Mouse (Mus musculus) ES-E14 (cell line): ENCODE results near the gene Irf2bp2. TPM values are rescaled to one million over a fixed set of nuclear protein-coding genes. Genes with fewer than 3 reads are reported as not detected.

Experiments used
- DNase-seq: peaks from one replicate; pipeline ENCODE4 v3.0.0-alpha.2; 2013; ENCODE audit warnings: low read depth, low spot score
- H3K27ac ChIP-seq: 2 replicates; pipeline ENCODE4 v1.5.1; 2012; ENCODE audit warnings: low read depth, mild to moderate bottlenecking, low read length, moderate library complexity, mixed read lengths; ENCODE audit not compliant: poor library complexity, insufficient read depth, severe bottlenecking
- H3K36me3 ChIP-seq: 2 replicates; pipeline ENCODE4 v1.6.1; 2012; ENCODE audit warnings: mild to moderate bottlenecking, low read length, moderate library complexity, mixed read lengths; ENCODE audit not compliant: control insufficient read depth, poor library complexity, insufficient read depth, severe bottlenecking
- H3K4me1 ChIP-seq, 2 experiments: fragments of 150-350 bp in 1 of 2; sonication (generic) in 1 of 2; 2 replicates each; pipeline ENCODE4 v1.6.1; 2012; ENCODE audit warnings: low read length in 2 of 2, mild to moderate bottlenecking in 1 of 2, mixed read lengths in 1 of 2; ENCODE audit not compliant: control insufficient read depth in 2 of 2, insufficient read depth in 2 of 2, poor library complexity in 1 of 2
- H3K4me3 ChIP-seq, 2 experiments: fragments of 150-350 bp in 1 of 2; sonication (generic) in 1 of 2; 2 replicates each; pipeline ENCODE4 v1.5.1; 2012; ENCODE audit warnings: low read length in 2 of 2, low read depth in 1 of 2, mild to moderate bottlenecking in 1 of 2, mixed read lengths in 1 of 2; ENCODE audit not compliant: insufficient read depth in 1 of 2, poor library complexity in 1 of 2, severe bottlenecking in 1 of 2
- H3K9ac ChIP-seq: 2 replicates; pipeline ENCODE4 v1.6.1; 2012; ENCODE audit warnings: low read depth, mild to moderate bottlenecking, low read length, mixed read lengths; ENCODE audit not compliant: poor library complexity, insufficient read depth, severe bottlenecking
- H3K9me3 ChIP-seq: fragments of 150-350 bp; sonication (generic); 2 replicates; pipeline ENCODE4 v1.6.1; 2012; ENCODE audit warnings: low read depth, mild to moderate bottlenecking, low read length; ENCODE audit not compliant: control insufficient read depth, insufficient read depth
- CHD2 ChIP-seq: IDR thresholded peaks from 2 replicates; pipeline ENCODE4 v1.6.1; 2014; ENCODE audit warnings: mild to moderate bottlenecking, low read depth, low read length, inconsistent platforms
- HCFC1 ChIP-seq: IDR thresholded peaks from 2 replicates; pipeline ENCODE4 v1.6.1; 2012; ENCODE audit warnings: low read length, inconsistent platforms, borderline replicate concordance; ENCODE audit not compliant: insufficient read depth
- MAFK ChIP-seq: IDR thresholded peaks from 2 replicates; pipeline ENCODE4 v1.6.1; 2014; ENCODE audit warnings: mild to moderate bottlenecking, low read depth, low read length, inconsistent platforms; ENCODE audit not compliant: insufficient read depth
- ZC3H11A ChIP-seq: IDR thresholded peaks from 2 replicates; pipeline ENCODE4 v1.6.1; 2012; ENCODE audit warnings: low read depth, mild to moderate bottlenecking, inconsistent platforms, low read length, borderline replicate concordance
- ZNF384 ChIP-seq: IDR thresholded peaks from 2 replicates; pipeline ENCODE4 v1.6.1; 2012; ENCODE audit warnings: low read depth, low read length, inconsistent platforms
- in situ Hi-C, 2 experiments: fragments of 600-800 bp; cut with MboI; formaldehyde crosslinking; loops; one replicate each; pipeline ENCODE4 v1.15.1; 2025; ENCODE audit warnings: low sequenced_read_pairs in 2 of 2, inconsistent platforms in 1 of 2; ENCODE audit not compliant: unreplicated experiment in 2 of 2
- total RNA-seq: library from RNA; depleted of rRNA; stranded (reverse); fragments of 300-350 nt; gene quantifications from 2 replicates; pipeline ENCODE4 v1.2.3, GENCODE M21; 2012

Gene Irf2bp2
- total RNA-seq, 1 experiment = 25.7 TPM

DNA sequence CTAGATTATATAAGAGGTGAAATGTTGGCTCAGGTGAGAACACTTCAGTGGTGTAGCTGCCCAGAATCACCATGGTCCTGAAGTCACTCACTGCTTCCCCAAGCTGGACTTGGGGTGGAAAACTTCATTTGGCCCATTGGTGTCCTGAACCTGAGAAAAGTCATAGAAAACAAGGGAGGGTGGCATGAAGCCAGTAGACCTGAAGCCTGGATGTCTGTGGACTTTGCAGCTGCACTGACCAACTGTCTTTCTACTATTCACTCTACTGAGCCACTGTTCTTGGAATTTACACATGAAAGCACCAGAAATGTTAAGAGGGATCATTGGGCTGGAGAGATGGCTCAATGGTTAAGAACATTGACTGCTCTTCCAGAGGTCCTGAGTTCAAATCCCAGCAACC is 17.7 kb downstream of the Irf2bp2 start:
- in situ Hi-C loops = no loop called here
- TF ChIP-seq CHD2 (no peak), HCFC1 (no peak)
- Histone ChIP-seq H3K9me3 (no peaks in the 10 kb centered on the region), H3K9ac (no peak overlapping the region), H3K4me1 (no peaks in the 10 kb centered on the region), H3K4me3 (no peak overlapping the region), H3K36me3 (no peaks in the 10 kb centered on the region), H3K27ac (no peak overlapping the region)
- no peak for DNase-seq

GRCm38 (mm10) chr8:126574882-126575637 is 18.7 kb downstream of the Irf2bp2 start:
- no peak overlapping the region for H3K4me3 ChIP-seq
- no peaks in the 10 kb centered on the region for H3K4me1 ChIP-seq
- H3K36me3 ChIP-seq = no peaks in the 10 kb centered on the region
- in situ Hi-C loops = no loop called here
- no peak for TF ChIP-seq ZC3H11A
- no peak for TF ChIP-seq CHD2
- TF ChIP-seq ZNF384 = no peak
- TF ChIP-seq MAFK = no peak
- no peak for DNase-seq
- no peaks in the 10 kb centered on the region for H3K9me3 ChIP-seq
- H3K9ac ChIP-seq = no peak overlapping the region
- H3K27ac ChIP-seq = no peak overlapping the region

DNA sequence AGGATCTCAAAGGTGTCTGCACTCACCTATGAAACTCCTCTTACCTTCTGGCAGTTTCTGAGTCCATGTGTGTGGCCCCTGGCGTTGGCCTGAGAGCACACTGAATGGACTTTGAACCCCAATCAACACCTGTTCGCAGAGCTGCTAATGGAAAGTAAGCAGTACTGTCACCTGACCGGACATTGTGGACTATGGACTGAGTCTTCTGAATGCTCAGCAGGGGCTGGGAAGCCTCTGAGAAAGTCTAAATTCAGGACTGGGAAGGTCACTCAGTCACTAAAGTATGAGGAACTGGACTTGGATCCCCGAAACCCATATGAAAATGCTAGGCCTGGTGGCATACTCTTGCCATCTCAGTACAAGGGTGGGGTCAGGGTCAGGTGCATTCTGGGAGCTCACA is 19.9 kb downstream of the Irf2bp2 start:
- Histone ChIP-seq H3K9ac (no peak overlapping the region), H3K9me3 (no peaks in the 10 kb centered on the region), H3K4me3 (no peak overlapping the region), H3K36me3 (no peaks in the 10 kb centered on the region), H3K27ac (no peak overlapping the region), H3K4me1 (no peaks in the 10 kb centered on the region)
- no peak for DNase-seq
- in situ Hi-C loops = no loop called here
- TF ChIP-seq ZC3H11A (no peak), ZNF384 (no peak), CHD2 (no peak), MAFK (no peak), HCFC1 (no peak)

- no peak overlapping the region for H3K9ac ChIP-seq
- no peaks in the 10 kb centered on the region for H3K36me3 ChIP-seq
- no peak overlapping the region for H3K4me3 ChIP-seq
- in situ Hi-C loops = no loop called here
- H3K9me3 ChIP-seq = no peaks in the 10 kb centered on the region
- no peaks in the 10 kb centered on the region for H3K4me1 ChIP-seq
- TF ChIP-seq HCFC1 = no peak
- no peak for TF ChIP-seq CHD2
- no peak for TF ChIP-seq ZNF384
- no peak for TF ChIP-seq ZC3H11A
- no peak for TF ChIP-seq MAFK
- DNase-seq = no peak
- no peak overlapping the region for H3K27ac ChIP-seq
Observed at GRCm38 (mm10) chr8:126573079-126573694, 20.6 kb downstream of the Irf2bp2 start.
